Mouse (Mus musculus) testis, postnatal 14 days (tissue): ENCODE results near the gene Frs2.
"Not testable (repeated sequence)": the region's sequence is repeated elsewhere in the genome, so short reads cannot be mapped to it uniquely, and the experiment has no call there.

Source experiments
- DNase-seq: peaks from one replicate; pipeline ENCODE4 v3.0.0; 2021; ENCODE audit warnings: low spot score

The Frs2 gene

DNA sequence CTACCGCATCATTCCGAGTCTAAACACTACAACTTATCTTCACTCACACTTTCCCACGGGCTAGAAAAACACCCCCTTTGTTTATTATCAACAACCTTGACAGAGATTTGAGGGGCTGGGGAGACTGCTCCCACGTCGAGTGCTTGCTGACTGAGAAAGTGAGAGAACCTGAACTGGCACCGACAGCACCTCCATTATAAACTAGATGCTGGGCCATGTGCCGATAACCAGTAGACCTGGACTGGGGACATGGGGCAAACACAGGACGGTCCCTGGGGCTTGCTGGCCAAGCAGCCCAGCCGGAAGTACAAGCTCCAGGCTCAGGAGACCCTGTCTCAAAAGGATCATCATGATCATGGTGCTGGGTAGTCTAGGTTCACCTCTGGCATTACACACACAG lies 1.9 kb downstream of the Frs2 start:
- no peak for DNase-seq

DNA sequence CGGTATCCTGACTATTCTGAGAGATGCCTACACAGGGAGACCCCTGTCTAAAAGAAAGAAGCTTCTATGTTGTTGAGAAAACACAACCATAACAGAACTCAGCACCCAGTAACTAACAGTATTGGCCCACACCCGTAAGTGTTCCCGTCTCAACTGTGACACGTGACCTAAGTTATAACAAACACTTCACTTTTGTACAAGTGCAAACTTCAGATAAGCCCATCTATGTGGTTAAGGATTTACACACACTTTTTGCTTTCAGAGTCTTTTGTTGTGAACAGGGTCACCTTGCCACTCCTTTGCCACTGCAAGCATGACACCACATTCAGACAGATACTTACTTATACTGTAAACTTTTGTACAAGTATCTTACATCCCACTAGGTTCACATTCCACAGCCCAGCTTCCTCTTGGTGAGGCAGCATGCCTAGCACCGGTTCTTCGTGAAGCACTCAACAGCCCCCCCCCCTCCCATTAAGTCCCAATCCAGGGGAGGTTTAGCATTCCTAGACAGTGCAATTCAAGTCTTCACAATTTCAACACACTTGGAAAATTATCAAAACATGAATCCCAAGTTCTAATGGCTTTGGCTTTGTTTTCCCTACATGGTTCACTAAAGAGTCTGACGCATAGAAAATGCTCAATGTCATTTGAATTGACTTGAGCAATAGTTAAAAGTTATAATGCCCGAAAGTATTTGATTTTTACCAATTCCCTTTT lies 2.6 kb downstream of the Frs2 start:
- no peak for DNase-seq

DNA sequence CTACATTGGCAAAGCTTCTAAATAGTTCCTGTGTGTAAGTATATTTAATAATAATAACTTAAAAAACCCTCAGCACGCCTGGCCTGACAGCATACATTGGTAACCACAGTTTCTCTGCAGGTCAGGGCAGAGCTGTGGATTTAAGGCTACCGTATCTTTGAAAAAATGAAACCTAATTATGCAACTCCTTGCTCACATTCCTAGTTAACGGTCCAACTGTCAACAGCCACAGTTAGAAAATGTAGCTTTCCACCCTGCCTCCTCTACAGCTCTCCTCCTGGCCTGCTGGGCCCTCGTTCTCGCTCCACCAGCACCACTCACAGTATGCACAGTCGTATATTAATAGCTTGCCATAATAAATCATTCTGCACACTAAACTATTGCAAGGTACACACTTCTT lies 3.7 kb downstream of the Frs2 start:
- DNase-seq: no peak

- no peak for DNase-seq
Observed at GRCm38 (mm10) chr10:117144071-117144470, 4.3 kb downstream of the Frs2 start.

GRCm38 (mm10) chr10:117143311-117143710 lies 5.0 kb downstream of the Frs2 start:
- DNase-seq: no peak

DNA sequence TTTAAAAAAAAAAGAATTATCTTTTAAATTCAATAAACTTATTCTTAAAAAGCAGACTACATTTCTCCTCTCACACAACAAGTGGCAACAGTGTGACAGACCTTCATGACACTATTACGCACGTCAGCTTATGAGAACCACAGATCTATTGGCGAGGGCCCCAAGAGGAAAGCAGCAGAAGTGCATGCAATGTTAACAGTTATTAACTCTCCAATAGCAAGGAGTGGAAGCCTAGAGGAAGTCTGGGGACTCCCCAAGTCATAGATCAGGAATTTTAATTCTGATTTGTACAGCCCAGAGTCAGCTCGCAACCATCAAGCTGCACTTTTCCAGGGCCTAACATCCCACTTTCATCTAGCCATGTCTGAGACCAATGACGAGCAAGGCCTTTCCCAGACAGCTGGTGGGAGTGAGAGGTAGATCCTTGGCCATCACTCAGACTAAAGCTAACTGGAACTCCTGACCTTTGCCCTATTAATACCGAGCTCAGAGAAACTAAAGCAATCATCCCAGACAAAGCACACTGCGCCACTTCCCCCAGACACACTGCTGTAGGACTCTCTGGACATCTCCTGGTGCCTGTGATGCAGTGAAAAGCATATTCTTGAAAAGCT lies 6.3 kb downstream of the Frs2 start:
- DNase-seq: no peak

DNA sequence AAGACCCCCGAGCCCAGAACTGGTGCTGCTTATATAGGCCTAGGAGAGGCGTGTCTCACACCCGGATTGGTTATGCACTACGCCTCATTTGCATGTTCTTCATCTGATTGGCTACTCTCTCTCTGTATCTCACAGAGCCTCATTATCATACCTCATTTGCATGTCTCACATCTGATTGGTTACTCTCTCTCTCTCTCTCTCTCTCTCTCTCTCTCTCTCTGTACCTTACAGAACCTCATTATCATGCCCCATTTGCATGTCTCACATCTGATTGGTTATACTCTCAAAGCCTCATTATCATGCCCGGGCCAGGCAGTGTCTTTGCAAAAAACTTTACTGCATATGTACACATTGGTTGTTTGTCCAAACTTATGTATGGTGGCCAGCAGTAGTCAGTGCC lies 16.8 kb downstream of the Frs2 start:
- DNase-seq: not testable (repeated sequence)

- no peak for DNase-seq
Observed at GRCm38 (mm10) chr10:117130037-117130436, 18.3 kb downstream of the Frs2 start.

GRCm38 (mm10) chr10:117128693-117129092 lies 19.6 kb downstream of the Frs2 start:
- no peak for DNase-seq

GRCm38 (mm10) chr10:117127480-117127879 lies 20.9 kb downstream of the Frs2 start:
- DNase-seq: no peak

DNA sequence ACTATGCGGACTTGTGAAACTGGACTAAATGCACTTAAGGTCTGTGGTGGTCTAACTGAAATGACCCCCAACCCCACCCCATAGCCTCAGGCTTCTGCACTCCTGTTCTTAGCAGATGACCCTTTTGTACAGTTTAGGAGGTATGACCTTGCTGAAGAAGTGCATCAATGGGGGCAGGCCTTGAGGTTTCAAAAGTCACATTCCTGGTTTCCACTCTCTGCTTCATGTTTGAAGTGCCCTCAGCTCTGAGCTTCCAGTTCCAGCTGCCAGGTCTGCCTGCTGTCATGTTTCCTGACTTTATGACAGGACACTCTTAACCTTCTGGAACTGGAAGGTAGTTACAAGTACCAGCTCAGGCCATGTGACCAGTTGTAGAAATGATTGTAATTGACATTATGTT lies 21.6 kb downstream of the Frs2 start:
- DNase-seq: no peak

DNA sequence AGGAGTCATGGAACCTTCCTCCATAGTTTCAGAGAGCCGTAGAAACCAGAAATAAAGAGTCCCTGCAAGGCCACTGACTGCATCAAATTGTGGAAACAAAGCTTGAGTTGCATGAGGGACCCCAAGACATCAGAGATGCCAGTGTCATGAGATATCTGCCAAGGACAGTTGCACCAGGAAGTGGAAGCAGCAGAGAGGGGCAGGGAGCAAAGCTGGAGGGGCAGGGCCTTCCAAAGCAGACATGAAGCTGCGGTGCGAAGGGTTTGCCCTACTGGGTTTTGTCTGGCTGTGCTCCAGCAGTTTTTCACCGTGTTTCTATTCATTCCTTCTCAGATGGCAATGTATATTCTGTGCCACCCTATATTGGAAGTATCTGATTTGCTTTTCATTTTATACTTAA lies 22.1 kb downstream of the Frs2 start:
- no peak for DNase-seq

GRCm38 (mm10) chr10:117121448-117121847 lies 26.9 kb downstream of the Frs2 start:
- no peak for DNase-seq

GRCm38 (mm10) chr10:117120051-117120666 lies 28.2 kb downstream of the Frs2 start:
- DNase-seq: no peak

- no peak for DNase-seq
Observed at GRCm38 (mm10) chr10:117119531-117119930, 28.8 kb downstream of the Frs2 start.

- no peak for DNase-seq
Observed at GRCm38 (mm10) chr10:117118421-117118831, 29.9 kb downstream of the Frs2 start.

GRCm38 (mm10) chr10:117115652-117116051 lies 32.7 kb downstream of the Frs2 start:
- DNase-seq: no peak

DNA sequence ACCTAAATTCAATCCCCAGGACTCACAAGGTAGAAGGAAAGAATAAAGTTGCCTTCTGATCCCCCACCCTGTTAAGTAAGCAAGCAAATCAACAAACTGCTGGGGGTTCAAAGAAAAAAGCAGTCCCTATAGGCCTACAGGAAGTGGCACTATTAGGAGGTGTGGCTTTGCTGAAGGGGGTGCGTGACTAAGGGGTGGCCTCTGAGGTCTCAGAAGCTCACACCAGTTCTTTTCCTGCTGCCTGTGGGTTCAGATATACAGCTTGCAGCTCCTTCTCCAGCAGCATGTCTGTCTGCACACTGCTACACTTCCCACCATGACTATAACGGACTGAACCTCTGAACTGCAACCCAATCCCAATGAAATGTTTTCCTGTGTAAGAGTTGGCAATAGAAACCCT lies 35.8 kb downstream of the Frs2 start:
- no peak for DNase-seq

- no peak for DNase-seq
Observed at GRCm38 (mm10) chr10:117111455-117111854, 36.9 kb downstream of the Frs2 start.

- DNase-seq: no peak
Observed at GRCm38 (mm10) chr10:117110271-117110670, 38.1 kb downstream of the Frs2 start.

GRCm38 (mm10) chr10:117106686-117107085 lies 41.6 kb downstream of the Frs2 start:
- no peak for DNase-seq

DNA sequence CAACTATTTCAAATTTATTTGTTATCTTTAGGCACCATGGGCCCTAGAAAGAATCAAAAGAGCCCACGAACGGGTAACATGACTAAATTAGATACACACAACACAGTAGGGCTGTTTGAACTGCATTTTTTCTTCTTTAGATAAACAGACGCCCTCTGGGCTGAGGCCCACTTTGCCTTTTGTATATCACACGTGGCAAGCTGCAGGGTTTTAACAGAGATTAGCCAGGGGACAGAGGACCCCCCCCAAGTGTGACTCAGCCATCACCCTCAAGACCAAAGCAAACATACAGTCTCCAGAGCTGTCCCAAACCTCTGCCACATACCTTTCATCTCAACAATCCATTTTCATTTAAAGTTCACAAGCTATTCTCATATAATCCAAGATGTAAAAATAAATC lies 42.1 kb downstream of the Frs2 start:
- no peak for DNase-seq

DNA sequence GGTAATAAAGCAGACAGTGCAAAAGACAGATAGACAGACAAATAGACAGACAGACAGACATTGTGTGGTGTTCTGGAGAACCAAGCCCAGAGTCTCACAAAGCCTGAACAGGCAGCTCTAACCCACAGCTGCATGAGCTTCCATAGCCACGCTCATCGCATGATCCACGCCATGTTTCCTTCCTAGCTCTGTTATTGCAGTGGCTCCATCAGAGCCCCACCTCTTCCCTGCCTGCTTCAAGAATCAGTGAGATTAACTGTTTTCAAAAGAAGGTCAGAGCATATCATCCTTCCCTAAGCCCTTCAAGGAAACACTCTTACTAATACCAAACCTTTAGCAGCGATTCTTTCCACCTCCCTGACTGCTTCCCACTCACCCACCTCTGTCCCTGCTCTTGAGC lies 43.3 kb downstream of the Frs2 start:
- DNase-seq: no peak
